Mouse (Mus musculus): ENCODE data around the gene Neb.

DNA sequence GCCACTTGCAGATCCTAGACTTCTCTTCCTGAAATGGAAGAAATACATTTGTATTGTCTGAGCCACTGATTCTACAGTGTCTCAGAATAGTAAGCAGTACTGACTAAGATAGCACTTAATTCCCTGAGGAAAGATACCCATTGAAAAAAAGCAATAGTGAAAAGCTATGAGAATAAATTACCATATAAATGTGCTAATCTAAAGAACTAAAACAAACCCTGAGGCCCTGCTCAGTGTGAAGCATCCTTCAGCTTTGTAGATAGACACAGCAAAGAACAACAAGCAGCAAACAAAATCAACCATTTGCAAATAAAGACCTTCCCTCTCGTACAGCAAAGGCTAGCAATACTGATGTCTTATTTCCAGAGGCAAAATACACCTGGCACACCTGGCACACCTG lies 18.6 kb downstream of the Neb start:
- no peak for TF ChIP-seq CTCF (IDR thresholded peaks at IDR 0.05; ENCODE audit: low read depth)
- TF ChIP-seq EP300 (IDR thresholded peaks at IDR 0.05; ENCODE audit: low read depth): no peak
